Mouse (Mus musculus) heart, embryonic 14.5 days (tissue): ENCODE results near the gene Auh. TPM values are rescaled to one million over a fixed set of nuclear protein-coding genes. Genes with fewer than 3 reads are reported as not detected.
A peak's percentile ranks its signal among the peaks of the same experiment; 100 is the strongest.

Experiments used
- ATAC-seq: fragments of 200-750 bp; cut with Nextera tagmentation; 2 replicates; pipeline ENCODE4 v1.8.0; 2017; ENCODE audit warnings: low read depth, moderate TSS enrichment; ENCODE audit not compliant: insufficient number of reproducible peaks, insufficient read depth, low FRiP score
- H3K27ac ChIP-seq, 2 experiments: fragments of 200-500 bp in 1 of 2; fragments of 300-500 bp in 1 of 2; sonication (generic) in 1 of 2; replicated peaks in 1 of 2; 2 replicates each; pipeline ENCODE4 v1.5.1; 2012 to 2014; ENCODE audit warnings: low read depth in 2 of 2, low read length in 2 of 2, control low read depth in 1 of 2, mild to moderate bottlenecking in 1 of 2, mixed read lengths in 1 of 2; ENCODE audit not compliant: control insufficient read depth in 1 of 2, insufficient read depth in 1 of 2
- H3K27me3 ChIP-seq: fragments of 300-500 bp; sonication (generic); 2 replicates; pipeline ENCODE4 v1.6.1; 2014; ENCODE audit warnings: mild to moderate bottlenecking, low read length, control low read depth; ENCODE audit not compliant: control insufficient read depth, insufficient read depth
- H3K36me3 ChIP-seq: fragments of 300-500 bp; sonication (generic); 2 replicates; pipeline ENCODE4 v1.6.1; 2014; ENCODE audit warnings: mild to moderate bottlenecking, control low read depth, low read length, mixed read lengths; ENCODE audit not compliant: control insufficient read depth, insufficient read depth
- H3K4me1 ChIP-seq, 2 experiments: fragments of 200-500 bp in 1 of 2; fragments of 300-500 bp in 1 of 2; sonication (generic) in 1 of 2; 2 replicates each; pipeline ENCODE4 v1.6.1; 2012 to 2014; ENCODE audit warnings: low read length in 2 of 2, control low read depth in 1 of 2, mixed read lengths in 1 of 2; ENCODE audit not compliant: control insufficient read depth in 2 of 2, insufficient read depth in 2 of 2
- H3K4me2 ChIP-seq: fragments of 300-500 bp; sonication (generic); 2 replicates; pipeline ENCODE4 v1.6.1; 2014; ENCODE audit warnings: mild to moderate bottlenecking, low read length
- H3K4me3 ChIP-seq, 2 experiments: fragments of 200-500 bp in 1 of 2; fragments of 300-500 bp in 1 of 2; sonication (generic) in 1 of 2; 2 replicates each; pipeline ENCODE4 v1.5.1; 2012 to 2014; ENCODE audit warnings: low read length in 2 of 2, mild to moderate bottlenecking in 2 of 2, control low read depth in 1 of 2, low read depth in 1 of 2, moderate library complexity in 1 of 2; ENCODE audit not compliant: control insufficient read depth in 1 of 2, insufficient read depth in 1 of 2
- H3K9ac ChIP-seq: fragments of 300-500 bp; sonication (generic); 2 replicates; pipeline ENCODE4 v1.6.1; 2014; ENCODE audit warnings: mild to moderate bottlenecking, low read length
- H3K9me3 ChIP-seq: fragments of 300-500 bp; sonication (generic); 2 replicates; pipeline ENCODE4 v1.6.1; 2016; ENCODE audit warnings: low read length, control low read depth; ENCODE audit not compliant: control insufficient read depth
- WGBS: fragments of 180-500 bp; shearing (Covaris S2); extraction: QIAGEN DNeasy Blood & Tissue Kit; methylation state at CpG from one replicate; pipeline ENCODE4 v1.1.7; 2014; 5-methylcytosine and 5-hydroxymethylcytosine counted together
- polyA plus RNA-seq: library from polyadenylated mRNA; unstranded; fragments of >200 nt; fragmentation: Nextera tagmentation; extraction: Ambion mirVana; gene quantifications from 2 replicates; pipeline ENCODE4 v1.2.1, GENCODE M21; 2014

Auh gene
- polyA plus RNA-seq, 1 experiment from 2014 or later = 56.4 TPM

DNA sequence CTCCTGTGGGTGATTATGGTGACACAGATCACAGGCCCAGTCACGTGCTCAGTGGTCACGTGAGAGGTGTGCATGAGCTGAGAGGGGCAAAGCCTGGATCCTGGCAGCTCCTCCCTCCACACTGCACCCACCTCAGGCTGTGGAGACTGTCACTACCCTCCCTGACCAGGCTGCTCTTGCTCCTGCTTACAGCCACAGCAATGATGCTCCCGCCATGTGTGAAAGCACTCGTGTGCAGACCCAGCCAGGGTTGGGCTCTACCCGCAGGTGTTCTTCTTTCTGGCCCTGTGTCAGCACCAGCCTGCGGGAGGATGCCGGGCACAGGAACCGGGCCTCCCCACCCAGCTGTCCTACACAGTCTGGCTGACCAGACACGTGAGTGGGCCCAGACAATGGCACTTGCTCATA is 80.1 kb downstream of the Auh start:
- Histone ChIP-seq H3K9me3 (no peaks in the 10 kb centered on the region; the same call in 1 of the 2 replicates), H3K4me3 (no peak overlapping the region), H3K27me3 (no peaks in the 10 kb centered on the region), H3K4me2 (no peak overlapping the region), H3K9ac (no peak overlapping the region), H3K36me3 (no peaks in the 10 kb centered on the region), H3K27ac (no peak overlapping the region), H3K4me1 (peaks cover 14 to 18% of the 10 kb centered on the region in 2 experiments)
- WGBS = 82% methylated on average over 9 of the region's 9 CpGs
- no peak for ATAC-seq

GRCm38 (mm10) chr13:52847481-52847880 is 82.0 kb downstream of the Auh start:
- ATAC-seq = no peak
- Histone ChIP-seq H3K4me3 (no peak overlapping the region), H3K4me2 (no peak overlapping the region), H3K9ac (peak overlapping the region; percentile 3; the same call in 1 of the 2 replicates), H3K27ac (no peak overlapping the region), H3K4me1 (peaks cover 19 to 28% of the 10 kb centered on the region in 2 experiments), H3K27me3 (no peaks in the 10 kb centered on the region), H3K9me3 (no peaks in the 10 kb centered on the region), H3K36me3 (0 out of 2 replicates have a peak, but pooled peaks cover 3% of the 10 kb centered on the region)
- 42% methylated on average over 8 of the region's 8 CpGs for WGBS

DNA sequence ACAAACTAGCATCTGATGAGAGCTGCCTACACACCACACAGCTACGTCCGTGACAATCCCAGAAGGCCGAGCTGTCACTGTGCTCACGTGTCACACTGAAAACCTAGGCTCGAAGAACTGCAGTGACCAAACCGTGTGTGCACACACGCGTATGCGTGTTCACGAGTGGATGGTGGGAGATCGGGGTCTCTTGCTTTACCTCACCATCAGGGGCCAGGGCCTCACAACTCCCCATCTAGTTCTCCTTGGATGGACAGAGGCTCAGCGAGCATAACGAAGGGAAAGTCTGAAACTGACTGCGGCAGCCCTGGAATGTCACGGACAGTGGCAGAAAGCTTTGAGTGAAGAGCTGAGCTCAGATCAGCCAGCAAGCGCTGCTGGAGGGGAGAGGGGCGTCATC is 82.4 kb downstream of the Auh start:
- WGBS = 71% methylated on average over 17 of the region's 17 CpGs
- Histone ChIP-seq H3K9ac (peak overlapping the region; percentile 3; the same call in 1 of the 2 replicates), H3K27me3 (no peaks in the 10 kb centered on the region), H3K4me2 (no peak overlapping the region), H3K4me1 (peaks cover 19 to 28% of the 10 kb centered on the region in 2 experiments), H3K9me3 (no peaks in the 10 kb centered on the region), H3K4me3 (no peak overlapping the region), H3K27ac (no peak overlapping the region), H3K36me3 (0 out of 2 replicates have a peak, but pooled peaks cover 3% of the 10 kb centered on the region)
- no peak for ATAC-seq

DNA sequence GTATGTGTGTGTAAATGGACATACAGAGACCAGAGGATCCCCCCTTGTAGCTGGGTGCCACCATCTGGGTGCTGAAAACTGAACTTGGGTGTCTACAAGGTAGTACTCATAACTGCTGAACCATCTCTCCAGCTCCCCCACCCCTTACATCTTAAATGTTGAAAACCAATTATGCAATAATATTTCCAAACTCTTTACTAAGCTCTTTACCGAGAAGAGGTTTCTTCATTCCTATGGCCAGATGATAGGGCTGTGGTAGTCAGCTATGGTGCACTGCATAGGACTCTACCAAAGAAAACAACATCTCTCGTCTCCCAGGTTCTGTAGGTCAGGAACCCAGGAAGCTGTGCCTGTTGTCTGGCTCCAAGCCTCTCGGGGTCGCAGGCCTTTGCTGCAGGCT is 83.9 kb downstream of the Auh start:
- no peak overlapping the region for H3K4me2 ChIP-seq
- H3K27me3 ChIP-seq = no peaks in the 10 kb centered on the region
- ATAC-seq = no peak
- no peak overlapping the region for H3K4me3 ChIP-seq
- no peak overlapping the region for H3K9ac ChIP-seq
- H3K9me3 ChIP-seq = no peaks in the 10 kb centered on the region
- no peak overlapping the region for H3K27ac ChIP-seq
- H3K36me3 ChIP-seq = 0 out of 2 replicates have a peak, but pooled peaks cover 3% of the 10 kb centered on the region
- WGBS = 78% methylated on average over 4 of the region's 4 CpGs
- H3K4me1 ChIP-seq = peaks cover 19 to 28% of the 10 kb centered on the region in 2 experiments

GRCm38 (mm10) chr13:52843536-52844178 is 85.8 kb downstream of the Auh start:
- no peak overlapping the region; a peak in 1 of 4 replicates for H3K27ac ChIP-seq
- WGBS = 53% methylated on average over 10 of the region's 10 CpGs
- H3K4me2 ChIP-seq = no peak overlapping the region
- peaks cover 16 to 28% of the 10 kb centered on the region in 2 experiments for H3K4me1 ChIP-seq
- H3K4me3 ChIP-seq = no peak overlapping the region
- H3K36me3 ChIP-seq = peaks cover 16% of the 10 kb centered on the region; the same call in 1 of the 2 replicates
- no peak overlapping the region for H3K9ac ChIP-seq
- no peaks in the 10 kb centered on the region for H3K9me3 ChIP-seq
- no peaks in the 10 kb centered on the region for H3K27me3 ChIP-seq
- no peak for ATAC-seq

GRCm38 (mm10) chr13:52836231-52836630 is 93.2 kb downstream of the Auh start:
- WGBS = 90% methylated on average over 8 of the region's 8 CpGs
- 0 out of 2 replicates have a peak, but pooled peaks cover 2% of the 10 kb centered on the region for H3K9me3 ChIP-seq
- no peaks in the 10 kb centered on the region for H3K27me3 ChIP-seq
- no peak overlapping the region for H3K4me3 ChIP-seq
- H3K27ac ChIP-seq = no peak overlapping the region
- peaks cover 45% of the 10 kb centered on the region for H3K36me3 ChIP-seq
- H3K4me1 ChIP-seq = peaks cover 0 to 5% of the 10 kb centered on the region in 2 experiments; a peak in 3 of 4 replicates
- no peak for ATAC-seq
- H3K9ac ChIP-seq = no peak overlapping the region
- H3K4me2 ChIP-seq = no peak overlapping the region

DNA sequence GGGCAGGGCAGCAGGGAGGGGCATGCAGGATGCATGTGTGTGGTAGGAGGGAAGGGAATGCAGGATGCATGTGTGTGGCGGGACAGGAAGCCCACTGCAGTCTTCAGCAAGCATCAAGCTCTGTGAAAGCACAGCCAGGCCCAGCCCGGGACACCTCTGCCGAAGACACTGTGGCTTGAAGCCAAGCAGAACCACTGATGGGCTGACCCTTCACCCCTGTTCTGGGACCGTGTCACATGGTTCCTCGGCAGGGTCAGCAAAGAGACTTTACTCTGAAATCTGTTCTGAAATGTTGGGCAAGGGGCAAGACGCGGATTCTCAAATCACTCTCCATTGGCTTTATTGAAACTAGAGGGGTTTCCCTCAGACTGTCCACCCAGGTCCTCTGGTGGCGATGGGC is 94.9 kb downstream of the Auh start:
- Histone ChIP-seq H3K36me3 (peaks cover 40% of the 10 kb centered on the region), H3K4me3 (no peak overlapping the region), H3K27ac (no peak overlapping the region), H3K27me3 (no peaks in the 10 kb centered on the region), H3K9ac (no peak overlapping the region), H3K9me3 (0 out of 2 replicates have a peak, but pooled peaks cover 2% of the 10 kb centered on the region), H3K4me2 (no peak overlapping the region), H3K4me1 (peaks cover 0 to 6% of the 10 kb centered on the region in 2 experiments; a peak in 3 of 4 replicates)
- no peak for ATAC-seq
- 88% methylated on average over 8 of the region's 8 CpGs for WGBS
